ENCODE assay signal across 8 mouse cellular contexts in genomic region chr15:79892995-79893823, GRCm38 (mm10). TPM values are rescaled to one million over a fixed set of nuclear protein-coding genes. Genes with fewer than 3 reads are reported as not detected.
DNase-seq lines count a peak whose midpoint lies in the region; ATAC-seq and TF ChIP-seq lines count a peak whose summit lies in the region.

No protein-coding gene starts in this region.

- no peak for TF ChIP-seq CTCF in liver, embryonic 14.5 days (IDR thresholded peaks at IDR 0.05; ENCODE audit: low read depth)

- peak overlapping the region; percentile 99 for H3K4me2 ChIP-seq in liver, embryonic 14.5 days (ENCODE audit: low read depth)

- H3K4me1 ChIP-seq in erythroblast, embryonic 14.5 days (ENCODE audit: control insufficient read depth): peaks cover 33% of the 10 kb centered on the region
- peaks cover 23 to 31% of the 10 kb centered on the region in 2 experiments for H3K4me1 ChIP-seq in liver, embryonic 14.5 days (replicated peaks; ENCODE audit: control insufficient read depth in 2 of 2, insufficient read depth in 2 of 2, low read length in 1 of 2)

- H3K27me3 ChIP-seq in erythroblast, embryonic 14.5 days (ENCODE audit: control insufficient read depth): no peaks in the 10 kb centered on the region
- H3K27me3 ChIP-seq in liver, embryonic 14.5 days (ENCODE audit: control insufficient read depth, insufficient read depth, low read length): no peaks in the 10 kb centered on the region

- H3K36me3 ChIP-seq in erythroblast, embryonic 14.5 days (ENCODE audit: control insufficient read depth): peaks cover 3% of the 10 kb centered on the region
- H3K36me3 ChIP-seq in liver, embryonic 14.5 days (replicated peaks; ENCODE audit: control insufficient read depth, insufficient read depth, low read depth): peaks cover 10% of the 10 kb centered on the region

- DNase-seq in heart, adult 11 months: peak; percentile 91
- DNase-seq in heart, postnatal 36 days: no peak
- peak; percentile 79 for DNase-seq in 416B (ENCODE audit: low read depth)
- DNase-seq in liver, embryonic 14.5 days (ENCODE audit: low read depth in 3 of 3, low spot score in 3 of 3): peak in 1 of 3 experiments; percentile 67
- no peak for DNase-seq in gastrocnemius, postnatal 25 days
- no peak for DNase-seq in frontal cortex, postnatal 14 days (ENCODE audit: low spot score in 2 of 2)

- no peak for TF ChIP-seq EP300 in liver, embryonic 14.5 days (IDR thresholded peaks at IDR 0.05; ENCODE audit: low read depth)

- intact Hi-C loops in heart, postnatal 36 days (cut with DNase I): loop anchor here (5.0 kb wide), 2 partner anchors 189 to 201 kb away; partner anchors contain the start of gene Gtpbp1

- peak overlapping the region; percentile 86 for H3K27ac ChIP-seq in liver, embryonic 14.5 days

- no peak for ATAC-seq in liver, embryonic 14.5 days (ENCODE audit: insufficient read depth)
- no peak for ATAC-seq in activated CD4-positive, CD25-positive, alpha-beta regulatory T cell, adult 4 months

- WGBS in liver, embryonic 14.5 days (ENCODE audit: insufficient replicate concordance): 22% methylated on average over 15 of the region's 15 CpGs

- H3K9me3 ChIP-seq in erythroblast, embryonic 14.5 days (ENCODE audit: control insufficient read depth, low read length): no peaks in the 10 kb centered on the region
- no peaks in the 10 kb centered on the region for H3K9me3 ChIP-seq in liver, embryonic 14.5 days (ENCODE audit: control insufficient read depth, low read length)

- peak overlapping the region; percentile 74 for H3K4me3 ChIP-seq in erythroblast, embryonic 14.5 days (replicated peaks)
- H3K4me3 ChIP-seq in liver, embryonic 14.5 days (ENCODE audit: insufficient read depth in 1 of 2, low read depth in 2 of 2, low read length in 2 of 2): peak overlapping the region; percentile 81 to 87

- peak overlapping the region; percentile 81 for H3K9ac ChIP-seq in liver, embryonic 14.5 days (replicated peaks)

RNA-seq across cellular contexts. Expression of gene Apobec3, which starts 1.8 kb away (rescaled TPM):
- 1 to 10 TPM; 7.7 to 7.8 TPM for total RNA-seq in heart, postnatal 36 days (2021)
- polyA plus RNA-seq in erythroblast, embryonic 14.5 days (2012): 0.03 and 0.07 TPM in 2 replicates
- polyA plus RNA-seq in liver, embryonic 14.5 days (2012; rRNA removed): 23.5 and 29.8 TPM in 2 replicates
- polyA plus RNA-seq in liver, embryonic 14.5 days (2014; fragmentation: Nextera tagmentation; extraction: Ambion mirVana): 34.3 and 35.9 TPM in 2 replicates
- 100 to 1,000 TPM; 505 to 519 TPM for polyA plus RNA-seq in activated CD4-positive, CD25-positive, alpha-beta regulatory T cell, adult 4 months (2017; shearing (Covaris generic))
- 1 to 10 TPM; 2.3 to 4.0 TPM for total RNA-seq in gastrocnemius, postnatal 25 days (2021)

RNA-seq across cellular contexts. Expression of gene Cbx6, which starts 58.7 kb away (rescaled TPM):
- 10 to 100 TPM; 25.8 to 29.7 TPM for total RNA-seq in heart, postnatal 36 days (2021)
- 2.7 and 4.0 TPM in 2 replicates for polyA plus RNA-seq in erythroblast, embryonic 14.5 days (2012)
- 7.2 and 7.7 TPM in 2 replicates for polyA plus RNA-seq in liver, embryonic 14.5 days (2012; rRNA removed)
- polyA plus RNA-seq in liver, embryonic 14.5 days (2014; fragmentation: Nextera tagmentation; extraction: Ambion mirVana): 2.9 and 3.7 TPM in 2 replicates
- 10 to 100 TPM in 1 of 2 experiments, 1 to 10 TPM in 1; 8.4 to 15.1 TPM for polyA plus RNA-seq in activated CD4-positive, CD25-positive, alpha-beta regulatory T cell, adult 4 months (2017; shearing (Covaris generic))
- total RNA-seq in gastrocnemius, postnatal 25 days (2021): 10 to 100 TPM; 12.5 to 14.6 TPM

RNA-seq across cellular contexts. Expression of gene Npcd, which starts 59.2 kb away (rescaled TPM):
- under 1 TPM in 1 of 2 experiments, not detected in 1; 0.30 TPM for total RNA-seq in heart, postnatal 36 days (2021)
- polyA plus RNA-seq in erythroblast, embryonic 14.5 days (2012): not detected in 2 replicates
- not detected in 2 replicates for polyA plus RNA-seq in liver, embryonic 14.5 days (2012; rRNA removed)
- polyA plus RNA-seq in liver, embryonic 14.5 days (2014; fragmentation: Nextera tagmentation; extraction: Ambion mirVana): 0.08 TPM in 1 of 2 replicates, not detected in the other
- not detected for polyA plus RNA-seq in activated CD4-positive, CD25-positive, alpha-beta regulatory T cell, adult 4 months (2017; shearing (Covaris generic))
- under 1 TPM in 1 of 2 experiments, not detected in 1; 0.61 TPM for total RNA-seq in gastrocnemius, postnatal 25 days (2021)

Comparison
In these comparisons a context has a peak if more than half of its experiments do, and no peak if none do; other contexts are left out.
1. DNase-seq: peak in heart, adult 11 months (single experiment) and 416B (single experiment); none in heart, postnatal 36 days (0 of 2), gastrocnemius, postnatal 25 days (single experiment) and frontal cortex, postnatal 14 days (0 of 2).
2. RNA of gene Apobec3, which starts 1.8 kb away (polyA plus RNA-seq): 505 to 519 TPM in activated CD4-positive, CD25-positive, alpha-beta regulatory T cell, adult 4 months and 23.5 to 35.9 TPM in liver, embryonic 14.5 days; 0.03 to 0.07 TPM in erythroblast, embryonic 14.5 days; every median in the first group is over 10 times any median in the second.